In the genomic region with DNA sequence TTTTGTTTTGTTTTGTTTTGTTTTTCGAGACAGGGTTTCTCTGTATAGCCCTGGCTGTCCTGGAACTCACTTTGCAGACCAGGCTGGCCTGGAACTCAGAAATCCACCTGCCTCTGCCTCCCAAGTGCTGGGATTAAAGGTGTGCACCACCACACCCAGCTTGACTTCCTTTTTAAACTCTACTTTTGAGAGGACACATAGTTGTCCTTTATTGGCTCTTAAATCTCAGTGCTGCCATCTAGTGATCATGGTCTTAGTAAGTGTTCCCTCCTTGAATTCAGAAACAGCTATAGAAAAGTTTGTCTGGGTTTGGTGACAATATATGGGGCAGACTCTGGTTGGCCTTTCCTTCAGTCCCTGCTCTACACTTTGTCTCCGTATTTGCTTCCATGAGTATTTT, we compare ENCODE assay signal across 8 mouse cellular contexts.
DNase-seq lines count a peak whose midpoint lies in the region; ATAC-seq and TF ChIP-seq lines count a peak whose summit lies in the region.
"Not testable (repeated sequence)": the region's sequence is repeated elsewhere in the genome, so short reads cannot be mapped to it uniquely, and the experiment has no call there.

No protein-coding gene starts in this region.

- not testable (repeated sequence) for H3K9me3 ChIP-seq in limb, embryonic 14.5 days (ENCODE audit: control insufficient read depth, low read length); midbrain, postnatal 0 days (ENCODE audit: low read length)

- not testable (repeated sequence) for H3K27ac ChIP-seq in limb, embryonic 14.5 days (replicated peaks; ENCODE audit: low read depth, low read length); midbrain, postnatal 0 days (ENCODE audit: low read depth, low read length)

- H3K4me2 ChIP-seq in limb, embryonic 14.5 days (replicated peaks; ENCODE audit: low read depth, low read length, severe bottlenecking); midbrain, postnatal 0 days (ENCODE audit: low read depth, low read length, poor library complexity, severe bottlenecking): not testable (repeated sequence)

- H3K9ac ChIP-seq in limb, embryonic 14.5 days (ENCODE audit: low read depth, low read length, severe bottlenecking); midbrain, postnatal 0 days (replicated peaks; ENCODE audit: low read length, poor library complexity, severe bottlenecking): not testable (repeated sequence)

- H3K4me1 ChIP-seq in limb, embryonic 14.5 days (ENCODE audit: control insufficient read depth, insufficient read depth, low read length); midbrain, postnatal 0 days (ENCODE audit: insufficient read depth, low read length): not testable (repeated sequence)

- TF ChIP-seq POLR2A in limb, embryonic 14.5 days (IDR thresholded peaks at IDR 0.05; ENCODE audit: borderline replicate concordance, extremely low read depth, insufficient read depth, insufficient read length): not testable (repeated sequence)

- peaks cover 79% of the 10 kb centered on the region for H3K36me3 ChIP-seq in limb, embryonic 14.5 days (ENCODE audit: control insufficient read depth, insufficient read depth, low read length)
- peaks cover 37% of the 10 kb centered on the region for H3K36me3 ChIP-seq in midbrain, postnatal 0 days (ENCODE audit: insufficient read depth, low read length)

- H3K4me3 ChIP-seq in limb, embryonic 14.5 days (replicated peaks; ENCODE audit: low read length); midbrain, postnatal 0 days (ENCODE audit: low read depth, low read length): not testable (repeated sequence)

- peak; percentile 71 for TF ChIP-seq CTCF in midbrain, postnatal 0 days (IDR thresholded peaks at IDR 0.05)

- DNase-seq in ES-CJ7 (ENCODE audit: low read depth, low spot score): peak; percentile 91
- DNase-seq in adrenal gland, postnatal 14 days: peak; percentile 29
- DNase-seq in embryo, embryonic 10.5 days (ENCODE audit: low spot score): peak; percentile 88
- peak; percentile 58 for DNase-seq in heart, adult 11 months
- peak; percentile 13 for DNase-seq in kidney, adult 18-20 months
- peak; percentile 88 for DNase-seq in limb, embryonic 14.5 days (ENCODE audit: low spot score)
- peak; percentile 90 for DNase-seq in midbrain, postnatal 0 days (ENCODE audit: low spot score)
- peak; percentile 79 for DNase-seq in thymus, postnatal 0 days (ENCODE audit: low spot score)

- not testable (repeated sequence) for H3K27me3 ChIP-seq in limb, embryonic 14.5 days (ENCODE audit: control insufficient read depth, insufficient read depth, low read length); midbrain, postnatal 0 days (ENCODE audit: insufficient read depth, low read length)

- WGBS in limb, embryonic 14.5 days: 93% methylated on average over 2 of the region's 2 CpGs
- WGBS in midbrain, postnatal 0 days: 91% methylated on average over 2 of the region's 2 CpGs

- ATAC-seq in limb, embryonic 14.5 days (ENCODE audit: low FRiP score, low read depth); midbrain, postnatal 0 days (ENCODE audit: low FRiP score): not testable (repeated sequence)

Comparison
In these comparisons a context has a peak if more than half of its experiments do, and no peak if none do; other contexts are left out.
1. DNase-seq: peak in every context shown above with its lines; median percentile 91 in ES-CJ7; 90 in midbrain, postnatal 0 days; 88 in embryo, embryonic 10.5 days; 88 in limb, embryonic 14.5 days; 79 in thymus, postnatal 0 days; 58 in heart, adult 11 months; 29 in adrenal gland, postnatal 14 days; 13 in kidney, adult 18-20 months.